Mouse (Mus musculus) forebrain, embryonic 16.5 days (tissue): ENCODE results near the gene Hopx. TPM values are rescaled to one million over a fixed set of nuclear protein-coding genes. Genes with fewer than 3 reads are reported as not detected.

Experiments used
- ATAC-seq: fragments of 200-750 bp; cut with Nextera tagmentation; 2 replicates; pipeline ENCODE4 v1.8.0; 2017; ENCODE audit warnings: mild to moderate bottlenecking, moderate library complexity
- H3K27ac ChIP-seq: fragments of 300-500 bp; sonication (generic); 2 replicates; pipeline ENCODE4 v1.5.1; 2014; ENCODE audit warnings: low read length, control low read depth
- H3K27me3 ChIP-seq: fragments of 300-500 bp; sonication (generic); replicated peaks from 2 replicates; pipeline ENCODE4 v1.6.1; 2014; ENCODE audit warnings: low read length; ENCODE audit not compliant: control insufficient read depth, insufficient read depth
- H3K36me3 ChIP-seq: fragments of 300-500 bp; sonication (generic); 2 replicates; pipeline ENCODE4 v1.6.1; 2014; ENCODE audit not compliant: control insufficient read depth, insufficient read depth
- H3K4me1 ChIP-seq: fragments of 300-500 bp; sonication (generic); replicated peaks from 2 replicates; pipeline ENCODE4 v1.6.1; 2014; ENCODE audit warnings: low read length; ENCODE audit not compliant: control insufficient read depth, insufficient read depth
- H3K4me2 ChIP-seq: fragments of 300-500 bp; sonication (generic); 2 replicates; pipeline ENCODE4 v1.6.1; 2014; ENCODE audit warnings: mild to moderate bottlenecking, low read length, control low read depth
- H3K4me3 ChIP-seq: fragments of 300-500 bp; sonication (generic); replicated peaks from 2 replicates; pipeline ENCODE4 v1.5.1; 2014; ENCODE audit warnings: mild to moderate bottlenecking, low read length, control low read depth
- H3K9ac ChIP-seq: fragments of 300-500 bp; sonication (generic); replicated peaks from 2 replicates; pipeline ENCODE4 v1.6.1; 2014; ENCODE audit warnings: low read depth, low read length, control low read depth
- H3K9me3 ChIP-seq: fragments of 300-500 bp; sonication (generic); 2 replicates; pipeline ENCODE4 v1.6.1; 2016; ENCODE audit warnings: low read length; ENCODE audit not compliant: control insufficient read depth
- WGBS: fragments of 180-500 bp; shearing (Covaris S2); extraction: QIAGEN DNeasy Blood & Tissue Kit; methylation state at CpG from one replicate; pipeline ENCODE4 v1.1.7; 2014; 5-methylcytosine and 5-hydroxymethylcytosine counted together
- polyA plus RNA-seq: library from polyadenylated mRNA; unstranded; fragments of >200 nt; fragmentation: Nextera tagmentation; extraction: Ambion mirVana; gene quantifications from 2 replicates; pipeline ENCODE4 v1.2.1, GENCODE M21; 2015

The Hopx gene
- polyA plus RNA-seq, 1 experiment from 2014 or later, result 1.2 TPM

DNA sequence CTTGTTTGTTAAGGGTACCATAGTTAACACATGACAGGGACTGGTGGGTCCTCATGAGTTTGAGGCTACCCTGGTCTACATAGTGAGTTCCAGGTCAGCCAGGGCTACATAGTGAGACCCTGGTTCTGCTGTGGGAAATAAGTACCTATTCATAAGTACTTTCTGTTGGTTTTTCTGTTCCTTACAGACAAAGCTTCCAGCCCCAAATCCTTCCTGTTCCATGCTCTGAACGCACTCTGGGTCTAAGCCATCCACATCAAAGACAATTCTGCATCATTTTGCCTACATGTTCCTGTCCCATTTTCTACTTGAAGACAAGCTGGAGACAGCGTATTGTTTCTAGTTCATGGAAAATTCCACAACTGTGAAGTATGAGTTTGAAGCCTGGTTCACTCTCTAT, 20.0 kb upstream of the Hopx start:
- Histone ChIP-seq H3K9ac (no peak overlapping the region), H3K4me1 (0 out of 2 replicates have a peak, but pooled peaks cover 5% of the 10 kb centered on the region), H3K27ac (no peak overlapping the region), H3K4me3 (no peak overlapping the region), H3K36me3 (no peaks in the 10 kb centered on the region), H3K4me2 (no peak overlapping the region), H3K27me3 (no peaks in the 10 kb centered on the region), H3K9me3 (no peaks in the 10 kb centered on the region)
- ATAC-seq, result no peak
- 88% methylated on average over 2 of the region's 2 CpGs for WGBS

DNA sequence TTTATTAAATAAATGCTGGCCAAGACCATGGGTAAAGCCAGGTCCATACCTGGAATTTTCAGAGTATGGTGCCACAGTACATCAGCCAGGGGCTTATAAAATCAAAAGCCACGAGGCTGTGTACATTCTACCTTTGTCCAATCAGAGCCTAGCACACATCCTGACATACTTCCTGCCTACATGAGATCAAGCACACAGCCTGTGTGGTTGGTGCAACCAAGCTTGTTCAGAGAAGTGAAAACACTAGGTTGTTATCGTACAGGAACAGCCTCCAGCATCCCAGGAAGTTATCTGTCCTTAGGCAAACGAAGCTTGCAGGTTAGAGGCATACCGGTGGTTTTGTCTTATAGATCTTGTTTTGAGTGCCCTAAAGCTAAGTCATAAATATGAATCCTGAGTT, 19.5 kb upstream of the Hopx start:
- no peak overlapping the region for H3K9ac ChIP-seq
- no peaks in the 10 kb centered on the region for H3K27me3 ChIP-seq
- H3K4me1 ChIP-seq, result 0 out of 2 replicates have a peak, but pooled peaks cover 5% of the 10 kb centered on the region
- no peak overlapping the region for H3K27ac ChIP-seq
- 88% methylated on average over 4 of the region's 4 CpGs for WGBS
- ATAC-seq, result no peak
- H3K4me3 ChIP-seq, result no peak overlapping the region
- no peak overlapping the region for H3K4me2 ChIP-seq
- no peaks in the 10 kb centered on the region for H3K9me3 ChIP-seq
- H3K36me3 ChIP-seq, result no peaks in the 10 kb centered on the region

DNA sequence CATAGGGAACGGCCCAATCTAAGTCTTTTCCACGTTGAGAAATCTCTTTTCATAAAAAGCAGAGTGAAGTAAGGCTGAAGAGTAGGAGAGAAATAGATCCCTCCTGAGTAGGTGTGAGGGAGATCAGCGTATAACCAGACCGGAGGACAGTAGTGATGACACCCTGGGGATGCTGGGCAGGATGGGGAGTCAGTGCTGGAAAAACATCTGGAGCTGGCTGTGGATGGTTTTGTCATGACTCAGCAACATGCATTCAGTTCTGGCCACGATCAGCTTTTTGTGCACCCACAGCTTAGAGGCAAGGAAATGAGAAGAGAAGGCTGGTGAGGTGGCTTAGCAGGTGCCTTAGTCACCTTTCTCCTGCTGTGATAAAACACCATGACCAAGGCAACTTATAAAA, 19.0 kb upstream of the Hopx start:
- H3K9ac ChIP-seq, result no peak overlapping the region
- no peak overlapping the region for H3K27ac ChIP-seq
- H3K4me2 ChIP-seq, result no peak overlapping the region
- H3K4me1 ChIP-seq, result 0 out of 2 replicates have a peak, but pooled peaks cover 5% of the 10 kb centered on the region
- H3K27me3 ChIP-seq, result no peaks in the 10 kb centered on the region
- H3K4me3 ChIP-seq, result no peak overlapping the region
- no peak for ATAC-seq
- H3K9me3 ChIP-seq, result 0 out of 2 replicates have a peak, but pooled peaks cover under 1% of the 10 kb centered on the region
- H3K36me3 ChIP-seq, result no peaks in the 10 kb centered on the region
- WGBS, result 80% methylated on average over 5 of the region's 5 CpGs

DNA sequence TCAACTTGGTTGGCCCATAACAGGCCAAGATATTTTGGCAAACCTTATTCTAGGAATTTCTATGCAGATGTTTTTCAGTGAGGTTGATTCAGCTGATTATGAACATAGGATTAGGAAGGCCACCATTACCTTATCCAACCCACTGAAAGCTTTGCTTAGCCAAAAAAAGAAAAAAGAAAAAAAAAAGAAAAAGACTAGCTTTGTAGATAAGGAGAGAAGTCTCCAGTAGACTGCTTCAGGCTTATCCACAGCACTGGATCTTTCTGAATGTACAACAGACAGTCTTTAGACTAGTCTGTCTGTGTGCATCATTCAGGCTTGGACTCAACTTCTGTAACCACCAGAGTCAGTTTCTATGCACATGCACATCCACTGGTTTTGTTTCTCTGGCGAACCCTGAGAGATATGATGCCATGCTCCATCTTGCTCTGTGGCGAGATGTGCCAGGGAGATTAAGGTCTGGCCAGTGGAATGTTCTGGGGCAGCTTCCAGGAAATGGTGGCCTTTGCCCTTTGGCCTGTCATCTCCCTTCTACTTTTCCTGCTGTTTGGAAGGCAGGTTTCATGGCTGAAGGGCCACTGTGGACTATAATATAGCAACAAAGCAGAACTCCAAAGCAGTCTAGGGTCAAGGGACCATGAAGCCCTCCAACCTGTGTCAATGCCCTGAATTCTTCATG, 17.7 kb upstream of the Hopx start:
- Histone ChIP-seq H3K36me3 (no peaks in the 10 kb centered on the region), H3K4me3 (no peak overlapping the region), H3K27ac (no peak overlapping the region), H3K4me1 (0 out of 2 replicates have a peak, but pooled peaks cover 5% of the 10 kb centered on the region), H3K27me3 (no peaks in the 10 kb centered on the region), H3K4me2 (no peak overlapping the region), H3K9me3 (peaks cover 2% of the 10 kb centered on the region; the same call in 1 of the 2 replicates), H3K9ac (no peak overlapping the region)
- no peak for ATAC-seq
- WGBS, result 88% methylated on average over 2 of the region's 2 CpGs

DNA sequence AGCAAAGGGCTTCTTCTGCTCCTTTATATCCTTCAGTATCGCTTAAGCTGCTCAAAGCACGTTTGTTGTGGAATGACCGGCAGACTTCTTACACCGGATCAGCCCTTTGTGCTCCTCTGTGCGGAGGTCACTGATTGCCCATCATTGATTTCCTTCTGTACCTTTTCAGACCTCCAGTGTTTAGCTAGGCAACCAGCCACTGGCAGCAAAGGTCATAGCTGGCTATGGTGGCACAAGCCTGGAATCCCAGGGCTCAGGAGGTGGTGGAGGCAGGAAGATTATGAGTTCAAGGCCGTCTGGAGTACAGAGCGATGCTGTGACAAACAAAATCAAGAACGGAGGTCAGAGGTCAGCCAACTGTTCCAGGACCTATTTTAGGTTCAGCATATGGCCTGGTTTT, 17.0 kb upstream of the Hopx start:
- no peak for ATAC-seq
- 81% methylated on average over 8 of the region's 8 CpGs for WGBS
- no peak overlapping the region for H3K4me2 ChIP-seq

DNA sequence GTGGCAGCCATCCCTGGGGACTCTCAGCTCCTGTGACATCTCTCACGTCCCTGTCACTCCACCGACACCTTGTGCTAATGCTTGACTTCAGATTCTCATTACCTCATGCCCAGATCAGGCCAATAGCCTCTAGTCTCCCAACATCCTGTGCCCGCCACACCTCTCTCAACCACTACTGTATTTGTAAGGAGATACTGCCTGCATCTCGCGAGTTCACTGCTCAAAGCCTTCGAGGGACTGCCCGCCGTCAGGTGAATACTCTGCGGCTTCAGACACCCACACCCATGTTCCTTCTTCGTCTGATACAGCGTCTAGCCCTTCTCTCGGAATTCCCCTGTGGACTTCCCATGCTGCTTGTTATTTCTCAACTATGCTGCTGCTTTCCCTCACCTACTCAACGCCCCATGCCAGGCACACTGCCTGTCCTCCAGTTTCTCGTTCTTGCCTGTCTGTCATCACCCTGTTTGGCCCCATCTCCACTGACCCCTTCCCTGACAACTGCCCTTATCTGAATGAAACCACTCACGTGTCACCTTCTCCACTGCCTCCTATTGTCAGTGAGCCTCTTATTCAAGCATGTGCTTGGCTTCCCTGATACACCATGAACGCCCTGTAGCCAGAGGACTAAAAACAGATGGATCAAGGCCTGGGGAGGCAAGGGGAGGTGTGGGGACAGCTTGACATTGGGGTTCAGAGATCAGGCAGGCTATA, 15.5 kb upstream of the Hopx start:
- no peak overlapping the region for H3K4me3 ChIP-seq
- no peak for ATAC-seq
- H3K9ac ChIP-seq, result no peak overlapping the region
- no peak overlapping the region for H3K27ac ChIP-seq
- H3K36me3 ChIP-seq, result no peaks in the 10 kb centered on the region
- 86% methylated on average over 16 of the region's 16 CpGs for WGBS
- H3K4me1 ChIP-seq, result no peaks in the 10 kb centered on the region
- H3K4me2 ChIP-seq, result no peak overlapping the region
- H3K9me3 ChIP-seq, result peaks cover 2% of the 10 kb centered on the region; the same call in 1 of the 2 replicates
- H3K27me3 ChIP-seq, result no peaks in the 10 kb centered on the region; the same call in 1 of the 2 replicates

More for the DNA sequence above, 17.0 kb upstream of the Hopx start:
- Histone ChIP-seq H3K27ac (no peak overlapping the region), H3K36me3 (no peaks in the 10 kb centered on the region), H3K9ac (no peak overlapping the region), H3K4me3 (no peak overlapping the region), H3K9me3 (peaks cover 2% of the 10 kb centered on the region; the same call in 1 of the 2 replicates), H3K4me1 (0 out of 2 replicates have a peak, but pooled peaks cover 2% of the 10 kb centered on the region), H3K27me3 (no peaks in the 10 kb centered on the region)

DNA sequence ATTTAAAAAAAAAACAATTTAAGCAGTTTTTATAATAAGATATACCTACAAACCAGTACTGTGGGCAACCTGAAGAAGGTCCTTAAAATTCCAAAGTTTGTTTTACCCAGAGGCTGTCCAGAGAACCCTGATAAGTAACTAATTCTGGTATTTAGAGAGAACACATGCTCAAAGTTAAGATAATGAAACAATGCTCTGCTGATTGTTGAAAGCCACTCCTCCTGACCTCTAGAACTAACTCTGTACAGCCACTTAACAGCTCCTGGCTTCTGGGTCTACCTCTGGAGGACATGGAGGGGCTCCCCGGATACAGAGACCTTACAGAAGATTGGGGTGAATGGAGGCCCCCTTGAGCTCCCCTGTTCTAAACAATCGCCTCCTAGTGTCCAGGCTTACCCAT, 15.0 kb upstream of the Hopx start:
- no peak overlapping the region for H3K27ac ChIP-seq
- no peak overlapping the region for H3K9ac ChIP-seq
- 80% methylated on average over 2 of the region's 2 CpGs for WGBS
- H3K27me3 ChIP-seq, result no peaks in the 10 kb centered on the region; the same call in 1 of the 2 replicates
- H3K9me3 ChIP-seq, result peaks cover 2% of the 10 kb centered on the region; the same call in 1 of the 2 replicates
- H3K4me2 ChIP-seq, result no peak overlapping the region
- ATAC-seq, result no peak
- H3K4me1 ChIP-seq, result peaks cover under 1% of the 10 kb centered on the region
- H3K36me3 ChIP-seq, result no peaks in the 10 kb centered on the region
- no peak overlapping the region for H3K4me3 ChIP-seq

DNA sequence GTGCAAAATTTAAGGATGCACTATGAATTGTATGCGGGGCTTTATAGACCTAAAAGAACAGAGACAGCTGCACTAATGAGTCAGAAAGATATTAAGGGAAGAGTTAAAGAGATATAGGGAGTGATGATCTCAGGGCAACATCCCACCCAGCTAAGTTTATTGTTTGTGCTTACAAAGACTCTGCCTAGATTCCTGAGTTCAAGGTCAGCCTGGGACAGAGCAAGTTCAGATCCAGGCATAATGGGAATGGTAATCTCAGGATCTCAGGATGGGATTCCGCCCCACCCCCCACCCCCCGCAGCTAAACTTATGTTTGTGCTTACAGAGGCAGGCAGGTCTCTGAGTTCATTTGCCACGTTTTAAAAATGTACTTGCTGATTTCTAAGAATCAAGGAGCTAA, 13.9 kb upstream of the Hopx start:
- WGBS, result 91% methylated on average over 4 of the region's 4 CpGs
- Histone ChIP-seq H3K9ac (no peak overlapping the region), H3K4me3 (no peak overlapping the region), H3K4me1 (peaks cover 7% of the 10 kb centered on the region), H3K36me3 (no peaks in the 10 kb centered on the region), H3K9me3 (peaks cover 2% of the 10 kb centered on the region; the same call in 1 of the 2 replicates), H3K27me3 (no peaks in the 10 kb centered on the region; the same call in 1 of the 2 replicates), H3K4me2 (no peak overlapping the region), H3K27ac (no peak overlapping the region)
- no peak for ATAC-seq

DNA sequence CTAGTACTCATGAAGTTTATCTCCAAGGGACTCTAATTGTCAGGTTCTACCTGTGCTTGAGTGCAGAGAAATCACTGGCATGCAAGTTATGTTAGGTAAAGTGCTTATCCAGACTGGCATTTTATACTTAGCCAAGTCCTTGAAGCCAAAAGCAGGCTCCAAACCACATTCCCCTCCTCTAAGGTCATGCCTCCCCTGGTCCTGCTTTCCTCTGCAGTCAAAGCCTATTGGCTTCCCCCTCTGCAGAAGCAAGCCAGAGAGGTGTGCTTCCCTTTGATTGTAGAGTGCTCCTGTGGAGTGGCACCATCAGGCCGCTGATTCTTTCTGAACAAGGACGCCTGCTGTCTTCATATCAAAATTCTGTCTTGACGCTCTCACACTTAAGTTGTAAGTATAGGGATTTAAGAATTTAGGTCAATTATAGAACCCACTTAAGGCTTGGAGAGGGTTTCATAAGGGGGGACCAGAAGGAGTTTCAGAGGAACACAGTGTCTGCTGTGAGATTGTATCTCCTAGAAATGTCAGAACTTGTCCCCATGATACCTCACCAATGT, 11.6 kb upstream of the Hopx start:
- H3K4me3 ChIP-seq, result no peak overlapping the region
- no peak overlapping the region for H3K9ac ChIP-seq
- no peaks in the 10 kb centered on the region; the same call in 1 of the 2 replicates for H3K27me3 ChIP-seq
- no peaks in the 10 kb centered on the region for H3K36me3 ChIP-seq
- no peak overlapping the region for H3K4me2 ChIP-seq
- H3K9me3 ChIP-seq, result peaks cover 2% of the 10 kb centered on the region; the same call in 1 of the 2 replicates
- H3K4me1 ChIP-seq, result peaks cover 22% of the 10 kb centered on the region
- 88% methylated on average over 3 of the region's 3 CpGs for WGBS
- ATAC-seq, result no peak
- H3K27ac ChIP-seq, result no peak overlapping the region
